Mouse (Mus musculus): ENCODE data around the gene Dnajc4. TPM values are rescaled to one million over a fixed set of nuclear protein-coding genes. Genes with fewer than 3 reads are reported as not detected.

Dnajc4 gene
- polyA plus RNA-seq, 1 experiment from 2014 or later, result 26.3 TPM

- H3K9me3 ChIP-seq (replicated peaks; ENCODE audit: control insufficient read depth, low read length), result no peaks in the 10 kb centered on the region
- no peak overlapping the region for H3K27ac ChIP-seq (ENCODE audit: low read depth, low read length)
- H3K4me1 ChIP-seq (ENCODE audit: control insufficient read depth, insufficient read depth, low read length), result peaks cover 33% of the 10 kb centered on the region
- no peak for ATAC-seq (replicated peaks; ENCODE audit: insufficient number of reproducible peaks, low FRiP score, low TSS enrichment)
- no peaks in the 10 kb centered on the region for H3K27me3 ChIP-seq (ENCODE audit: control insufficient read depth, insufficient read depth, low read length)
- H3K4me2 ChIP-seq, result peak overlapping the region; percentile 67
- H3K36me3 ChIP-seq (ENCODE audit: control insufficient read depth, insufficient read depth, low read length), result peaks cover 16% of the 10 kb centered on the region
- WGBS (ENCODE audit: insufficient replicate concordance), result 12% methylated on average over 15 of the region's 15 CpGs
- peak overlapping the region; percentile 83 for H3K9ac ChIP-seq (ENCODE audit: low read depth, low read length)
- peak overlapping the region; percentile 72 for H3K4me3 ChIP-seq (ENCODE audit: low read depth, low read length)
These were observed 23.7 kb downstream of the Dnajc4 start for GRCm38 (mm10) chr19:6968491-6969271.

GRCm38 (mm10) chr19:6956461-6956860 is 35.9 kb downstream of the Dnajc4 start:
- Histone ChIP-seq H3K9me3 (replicated peaks; ENCODE audit: control insufficient read depth, low read length) (no peaks in the 10 kb centered on the region), H3K4me3 (ENCODE audit: low read depth, low read length) (no peak overlapping the region), H3K4me2 (no peak overlapping the region), H3K4me1 (ENCODE audit: control insufficient read depth, insufficient read depth, low read length) (peaks cover 26% of the 10 kb centered on the region), H3K9ac (ENCODE audit: low read depth, low read length) (no peak overlapping the region), H3K27me3 (ENCODE audit: control insufficient read depth, insufficient read depth, low read length) (no peaks in the 10 kb centered on the region), H3K27ac (ENCODE audit: low read depth, low read length) (no peak overlapping the region), H3K36me3 (ENCODE audit: control insufficient read depth, insufficient read depth, low read length) (peaks cover 20% of the 10 kb centered on the region)
- ATAC-seq (replicated peaks; ENCODE audit: insufficient number of reproducible peaks, low FRiP score, low TSS enrichment), result no peak
- 78% methylated on average over 10 of the region's 10 CpGs for WGBS (ENCODE audit: insufficient replicate concordance)

GRCm38 (mm10) chr19:6955424-6955823 is 36.9 kb downstream of the Dnajc4 start:
- 50% methylated on average over 7 of the region's 7 CpGs for WGBS (ENCODE audit: insufficient replicate concordance)
- Histone ChIP-seq H3K9me3 (replicated peaks; ENCODE audit: control insufficient read depth, low read length) (no peaks in the 10 kb centered on the region), H3K4me3 (ENCODE audit: low read depth, low read length) (no peak overlapping the region), H3K4me2 (no peak overlapping the region; the same call in 1 of the 2 replicates), H3K27ac (ENCODE audit: low read depth, low read length) (no peak overlapping the region), H3K36me3 (ENCODE audit: control insufficient read depth, insufficient read depth, low read length) (peaks cover 20% of the 10 kb centered on the region), H3K9ac (ENCODE audit: low read depth, low read length) (0 out of 2 replicates have a peak overlapping the region, but pooled peaks have one; percentile 30), H3K4me1 (ENCODE audit: control insufficient read depth, insufficient read depth, low read length) (peaks cover 26% of the 10 kb centered on the region), H3K27me3 (ENCODE audit: control insufficient read depth, insufficient read depth, low read length) (no peaks in the 10 kb centered on the region)
- no peak for ATAC-seq (replicated peaks; ENCODE audit: insufficient number of reproducible peaks, low FRiP score, low TSS enrichment)

- no peak overlapping the region for H3K27ac ChIP-seq (ENCODE audit: low read depth, low read length)
- ATAC-seq (replicated peaks; ENCODE audit: insufficient number of reproducible peaks, low FRiP score, low TSS enrichment), result no peak
- no peaks in the 10 kb centered on the region for H3K9me3 ChIP-seq (replicated peaks; ENCODE audit: control insufficient read depth, low read length)
- 61% methylated on average over 9 of the region's 9 CpGs for WGBS (ENCODE audit: insufficient replicate concordance)
- no peak overlapping the region for H3K4me2 ChIP-seq
- no peaks in the 10 kb centered on the region for H3K27me3 ChIP-seq (ENCODE audit: control insufficient read depth, insufficient read depth, low read length)
- H3K4me3 ChIP-seq (ENCODE audit: low read depth, low read length), result no peak overlapping the region
- peaks cover 20% of the 10 kb centered on the region for H3K36me3 ChIP-seq (ENCODE audit: control insufficient read depth, insufficient read depth, low read length)
- peaks cover 32% of the 10 kb centered on the region for H3K4me1 ChIP-seq (ENCODE audit: control insufficient read depth, insufficient read depth, low read length)
- no peak overlapping the region for H3K9ac ChIP-seq (ENCODE audit: low read depth, low read length)
These were observed 38.3 kb downstream of the Dnajc4 start for GRCm38 (mm10) chr19:6954046-6954445.

GRCm38 (mm10) chr19:6952712-6953037 is 39.7 kb downstream of the Dnajc4 start:
- H3K9ac ChIP-seq (ENCODE audit: low read depth, low read length), result peak overlapping the region; percentile 83
- H3K4me2 ChIP-seq, result peak overlapping the region; percentile 94
- peak overlapping the region; percentile 70 for H3K4me3 ChIP-seq (ENCODE audit: low read depth, low read length)
- ATAC-seq (replicated peaks; ENCODE audit: insufficient number of reproducible peaks, low FRiP score, low TSS enrichment), result no peak
- no peaks in the 10 kb centered on the region for H3K9me3 ChIP-seq (replicated peaks; ENCODE audit: control insufficient read depth, low read length)
- H3K4me1 ChIP-seq (ENCODE audit: control insufficient read depth, insufficient read depth, low read length), result peaks cover 32% of the 10 kb centered on the region
- 2% methylated on average over 3 of the region's 3 CpGs for WGBS (ENCODE audit: insufficient replicate concordance)
- peaks cover 11% of the 10 kb centered on the region for H3K36me3 ChIP-seq (ENCODE audit: control insufficient read depth, insufficient read depth, low read length)
- H3K27me3 ChIP-seq (ENCODE audit: control insufficient read depth, insufficient read depth, low read length), result no peaks in the 10 kb centered on the region
- peak overlapping the region; percentile 96 for H3K27ac ChIP-seq (ENCODE audit: low read depth, low read length)

- Histone ChIP-seq H3K9ac (ENCODE audit: low read depth, low read length) (peak overlapping the region; percentile 83), H3K4me1 (ENCODE audit: control insufficient read depth, insufficient read depth, low read length) (peaks cover 32% of the 10 kb centered on the region)
- peak; percentile 37 for ATAC-seq (replicated peaks; ENCODE audit: insufficient number of reproducible peaks, low FRiP score, low TSS enrichment)
These were observed 40.2 kb downstream of the Dnajc4 start for GRCm38 (mm10) chr19:6951994-6952711.

GRCm38 (mm10) chr19:6951381-6951968 is 40.9 kb downstream of the Dnajc4 start:
- H3K4me1 ChIP-seq (ENCODE audit: control insufficient read depth, insufficient read depth, low read length), result peaks cover 32% of the 10 kb centered on the region
- WGBS (ENCODE audit: insufficient replicate concordance), result 0% methylated on average over 35 of the region's 35 CpGs
- ATAC-seq (replicated peaks; ENCODE audit: insufficient number of reproducible peaks, low FRiP score, low TSS enrichment), result peak; percentile 70

More at GRCm38 (mm10) chr19:6951994-6952711, 40.2 kb downstream of the Dnajc4 start:
- peaks cover 11% of the 10 kb centered on the region for H3K36me3 ChIP-seq (ENCODE audit: control insufficient read depth, insufficient read depth, low read length)
- peak overlapping the region; percentile 70 for H3K4me3 ChIP-seq (ENCODE audit: low read depth, low read length)
- H3K27me3 ChIP-seq (ENCODE audit: control insufficient read depth, insufficient read depth, low read length), result no peaks in the 10 kb centered on the region
- H3K4me2 ChIP-seq, result peak overlapping the region; percentile 94
- H3K27ac ChIP-seq (ENCODE audit: low read depth, low read length), result peak overlapping the region; percentile 96
- under 1% methylated on average over 31 of the region's 31 CpGs for WGBS (ENCODE audit: insufficient replicate concordance)
- no peaks in the 10 kb centered on the region for H3K9me3 ChIP-seq (replicated peaks; ENCODE audit: control insufficient read depth, low read length)

GRCm38 (mm10) chr19:6950613-6951153 is 41.7 kb downstream of the Dnajc4 start:
- Histone ChIP-seq H3K4me3 (ENCODE audit: low read depth, low read length) (peak overlapping the region; percentile 70), H3K4me1 (ENCODE audit: control insufficient read depth, insufficient read depth, low read length) (peaks cover 29% of the 10 kb centered on the region)
- WGBS (ENCODE audit: insufficient replicate concordance), result under 1% methylated on average over 28 of the region's 28 CpGs

More at GRCm38 (mm10) chr19:6951381-6951968, 40.9 kb downstream of the Dnajc4 start:
- Histone ChIP-seq H3K27ac (ENCODE audit: low read depth, low read length) (peak overlapping the region; percentile 96), H3K9me3 (replicated peaks; ENCODE audit: control insufficient read depth, low read length) (no peaks in the 10 kb centered on the region), H3K4me3 (ENCODE audit: low read depth, low read length) (peak overlapping the region; percentile 70), H3K4me2 (peak overlapping the region; percentile 94), H3K9ac (ENCODE audit: low read depth, low read length) (peak overlapping the region; percentile 83), H3K36me3 (ENCODE audit: control insufficient read depth, insufficient read depth, low read length) (peaks cover 7% of the 10 kb centered on the region), H3K27me3 (ENCODE audit: control insufficient read depth, insufficient read depth, low read length) (no peaks in the 10 kb centered on the region)

More at GRCm38 (mm10) chr19:6950613-6951153, 41.7 kb downstream of the Dnajc4 start:
- Histone ChIP-seq H3K27ac (ENCODE audit: low read depth, low read length) (peak overlapping the region; percentile 96), H3K9me3 (replicated peaks; ENCODE audit: control insufficient read depth, low read length) (no peaks in the 10 kb centered on the region), H3K4me2 (peak overlapping the region; percentile 94), H3K36me3 (ENCODE audit: control insufficient read depth, insufficient read depth, low read length) (0 out of 2 replicates have a peak, but pooled peaks cover 7% of the 10 kb centered on the region), H3K9ac (ENCODE audit: low read depth, low read length) (peak overlapping the region; percentile 83), H3K27me3 (ENCODE audit: control insufficient read depth, insufficient read depth, low read length) (no peaks in the 10 kb centered on the region)
- ATAC-seq (replicated peaks; ENCODE audit: insufficient number of reproducible peaks, low FRiP score, low TSS enrichment), result peak; percentile 5; the same call in 1 of the 2 replicates
